Mouse (Mus musculus) liver, embryonic 15.5 days (tissue): ENCODE data around the gene Dgcr8. TPM values are rescaled to one million over a fixed set of nuclear protein-coding genes. Genes with fewer than 3 reads are reported as not detected.

Source experiments
- ATAC-seq: fragments of 200-750 bp; cut with Nextera tagmentation; 2 replicates; pipeline ENCODE4 v1.8.0; 2017; ENCODE audit warnings: moderate number of reproducible peaks, mild to moderate bottlenecking, moderate library complexity; ENCODE audit not compliant: insufficient read depth
- H3K27ac ChIP-seq: fragments of 300-500 bp; sonication (generic); replicated peaks from 2 replicates; pipeline ENCODE4 v1.5.1; 2015; ENCODE audit warnings: mild to moderate bottlenecking, inconsistent platforms
- H3K27me3 ChIP-seq: fragments of 300-500 bp; sonication (generic); 2 replicates; pipeline ENCODE4 v1.6.1; 2015; ENCODE audit warnings: mild to moderate bottlenecking, inconsistent platforms
- H3K36me3 ChIP-seq: fragments of 300-500 bp; sonication (generic); replicated peaks from 2 replicates; pipeline ENCODE4 v1.6.1; 2015; ENCODE audit warnings: moderate library complexity, mild to moderate bottlenecking, inconsistent platforms
- H3K4me1 ChIP-seq: fragments of 300-500 bp; sonication (generic); replicated peaks from 2 replicates; pipeline ENCODE4 v1.6.1; 2015; ENCODE audit warnings: inconsistent platforms
- H3K4me2 ChIP-seq: fragments of 300-500 bp; sonication (generic); 2 replicates; pipeline ENCODE4 v1.6.1; 2015; ENCODE audit warnings: moderate library complexity, mild to moderate bottlenecking, inconsistent platforms
- H3K4me3 ChIP-seq: fragments of 300-500 bp; sonication (generic); replicated peaks from 2 replicates; pipeline ENCODE4 v1.5.1; 2015; ENCODE audit warnings: mild to moderate bottlenecking, inconsistent platforms
- H3K9ac ChIP-seq: fragments of 300-500 bp; sonication (generic); 2 replicates; pipeline ENCODE4 v1.6.1; 2015; ENCODE audit warnings: moderate library complexity, mild to moderate bottlenecking, inconsistent platforms
- H3K9me3 ChIP-seq: fragments of 300-500 bp; sonication (generic); replicated peaks from 2 replicates; pipeline ENCODE4 v1.6.1; 2016; ENCODE audit warnings: inconsistent platforms
- WGBS: fragments of 180-500 bp; shearing (Covaris S2); methylation state at CpG from one replicate; pipeline ENCODE4 v1.1.7; 2015; ENCODE audit warnings: mixed read lengths; ENCODE audit not compliant: insufficient replicate concordance; 5-methylcytosine and 5-hydroxymethylcytosine counted together
- polyA plus RNA-seq: library from polyadenylated mRNA; unstranded; fragments of >200 nt; fragmentation: Nextera tagmentation; extraction: Ambion mirVana; gene quantifications from 2 replicates; pipeline ENCODE4 v1.2.1, GENCODE M21; 2015

Gene Dgcr8
- polyA plus RNA-seq, 1 experiment from 2014 or later: 11.2 TPM

DNA sequence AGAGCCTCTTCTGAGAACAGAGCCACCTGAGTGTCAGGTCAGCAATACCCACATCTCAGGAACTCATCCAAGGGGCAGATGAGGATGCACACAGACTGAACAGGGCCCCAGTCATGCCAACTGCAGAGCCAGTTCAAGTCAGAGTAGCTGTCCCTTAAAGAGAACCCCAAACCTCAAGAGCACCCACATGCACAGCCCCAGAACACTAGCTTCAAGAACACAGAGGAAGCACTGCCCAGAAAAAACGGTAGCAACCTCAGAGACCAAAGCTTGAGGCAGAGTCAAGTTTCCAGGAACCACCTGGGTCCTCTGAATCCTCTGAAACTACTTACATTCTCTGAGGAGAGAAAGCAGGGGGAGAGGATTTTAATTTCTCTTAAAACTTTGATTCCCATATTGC, 55.6 kb downstream of the Dgcr8 start:
- Histone ChIP-seq H3K27ac (no peak overlapping the region), H3K4me3 (no peak overlapping the region), H3K4me2 (no peak overlapping the region), H3K27me3 (peaks cover 39% of the 10 kb centered on the region), H3K36me3 (peaks cover 8% of the 10 kb centered on the region), H3K4me1 (peaks cover 41% of the 10 kb centered on the region), H3K9ac (no peak overlapping the region), H3K9me3 (no peaks in the 10 kb centered on the region)
- ATAC-seq: no peak
- 24% methylated on average over 1 of the region's 1 CpGs for WGBS

- Histone ChIP-seq H3K9ac (no peak overlapping the region), H3K27ac (no peak overlapping the region), H3K4me2 (no peak overlapping the region), H3K27me3 (peaks cover 35% of the 10 kb centered on the region), H3K9me3 (no peaks in the 10 kb centered on the region), H3K4me1 (peaks cover 32% of the 10 kb centered on the region), H3K36me3 (no peaks in the 10 kb centered on the region), H3K4me3 (no peak overlapping the region)
- 60% methylated on average over 4 of the region's 4 CpGs for WGBS
- no peak for ATAC-seq
These were observed 57.6 kb downstream of the Dgcr8 start for GRCm38 (mm10) chr16:18231451-18231850.

DNA sequence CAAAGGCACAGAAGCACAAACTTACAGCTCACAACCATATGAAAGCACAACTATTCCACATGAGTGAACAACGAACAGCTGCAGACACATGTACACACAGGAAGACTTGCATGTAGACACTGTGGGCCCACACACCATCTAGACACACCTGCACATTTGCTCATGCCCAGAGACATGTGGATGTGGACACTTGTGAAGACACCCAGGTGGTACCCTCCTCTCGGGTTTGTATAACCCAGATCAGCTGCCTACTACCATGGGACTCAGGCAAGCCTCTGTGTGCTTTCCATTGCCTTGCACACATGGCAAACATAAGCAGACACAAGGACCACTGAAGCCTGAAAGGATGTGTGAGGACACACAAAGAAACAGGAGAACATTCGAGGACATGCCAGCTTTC, 58.0 kb downstream of the Dgcr8 start:
- peaks cover 28% of the 10 kb centered on the region for H3K4me1 ChIP-seq
- H3K4me2 ChIP-seq: no peak overlapping the region
- no peak for ATAC-seq
- WGBS: 48% methylated on average over 3 of the region's 3 CpGs
- H3K4me3 ChIP-seq: no peak overlapping the region
- H3K9me3 ChIP-seq: no peaks in the 10 kb centered on the region
- no peaks in the 10 kb centered on the region for H3K36me3 ChIP-seq
- no peak overlapping the region for H3K27ac ChIP-seq
- no peak overlapping the region for H3K9ac ChIP-seq
- peaks cover 31% of the 10 kb centered on the region for H3K27me3 ChIP-seq

- H3K9me3 ChIP-seq: no peaks in the 10 kb centered on the region
- 73% methylated on average over 6 of the region's 6 CpGs for WGBS
- H3K27ac ChIP-seq: no peak overlapping the region
- peaks cover 27% of the 10 kb centered on the region for H3K27me3 ChIP-seq
- H3K4me2 ChIP-seq: no peak overlapping the region
- H3K4me1 ChIP-seq: peaks cover 24% of the 10 kb centered on the region; the same call in 1 of the 2 replicates
- no peak overlapping the region for H3K9ac ChIP-seq
- H3K36me3 ChIP-seq: no peaks in the 10 kb centered on the region
- H3K4me3 ChIP-seq: no peak overlapping the region
- no peak for ATAC-seq
These were observed 58.4 kb downstream of the Dgcr8 start for GRCm38 (mm10) chr16:18230617-18231016.

DNA sequence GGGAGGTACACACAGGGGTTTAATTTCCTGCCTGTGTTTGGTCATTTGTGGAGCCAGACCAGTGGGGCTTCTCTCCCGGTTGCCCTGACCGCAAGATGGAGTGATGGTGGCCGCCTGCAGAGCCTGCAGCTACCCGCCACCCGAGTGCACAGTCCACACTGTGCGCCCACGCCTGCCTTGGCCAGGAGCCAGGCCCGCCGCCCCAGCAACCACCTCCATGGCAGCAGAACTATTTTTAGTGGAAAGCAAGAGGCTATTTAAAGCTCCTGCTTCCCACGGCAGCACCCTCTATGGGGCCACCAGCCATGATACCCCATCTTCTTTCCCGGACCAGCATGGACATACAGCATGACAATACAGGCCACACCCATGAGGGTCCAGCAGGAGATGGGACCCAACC, 59.4 kb downstream of the Dgcr8 start:
- peaks cover 17% of the 10 kb centered on the region for H3K27me3 ChIP-seq
- no peak overlapping the region for H3K4me3 ChIP-seq
- no peak overlapping the region for H3K9ac ChIP-seq
- H3K4me1 ChIP-seq: peaks cover 14% of the 10 kb centered on the region; the same call in 1 of the 2 replicates
- H3K27ac ChIP-seq: no peak overlapping the region
- ATAC-seq: no peak
- H3K36me3 ChIP-seq: no peaks in the 10 kb centered on the region
- 63% methylated on average over 11 of the region's 11 CpGs for WGBS
- no peaks in the 10 kb centered on the region for H3K9me3 ChIP-seq
- no peak overlapping the region for H3K4me2 ChIP-seq

- no peak overlapping the region for H3K9ac ChIP-seq
- WGBS: 74% methylated on average over 4 of the region's 4 CpGs
- no peak for ATAC-seq
These were observed 60.2 kb downstream of the Dgcr8 start for GRCm38 (mm10) chr16:18228856-18229255.

DNA sequence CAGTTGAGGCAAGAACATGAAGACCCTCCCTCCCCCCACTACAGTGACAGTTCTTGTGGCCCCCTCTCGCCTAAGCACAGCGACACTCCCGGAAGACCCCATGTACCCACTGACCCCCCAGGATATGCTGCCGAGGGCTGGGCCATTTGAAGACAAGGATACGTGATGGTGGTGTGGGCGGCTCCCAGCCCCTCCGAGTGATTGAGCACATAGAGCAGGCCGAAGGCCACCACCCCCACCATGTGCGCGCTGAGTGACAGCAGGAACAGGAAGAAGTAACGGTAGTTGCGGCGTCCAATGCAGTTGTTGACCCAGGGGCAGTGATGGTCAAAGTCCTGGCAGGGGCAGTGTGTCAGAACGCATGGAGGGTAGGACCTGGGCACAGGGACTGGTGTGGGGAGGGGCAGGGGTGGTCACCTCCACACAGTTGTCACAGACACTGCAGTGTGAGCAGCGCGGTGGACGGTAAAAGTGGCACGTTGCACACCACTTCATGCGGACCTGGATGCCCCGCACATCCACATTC, 61.1 kb downstream of the Dgcr8 start:
- ATAC-seq: peak; percentile 11; the same call in 1 of the 2 replicates
- H3K4me2 ChIP-seq: no peak overlapping the region
- no peak overlapping the region for H3K27ac ChIP-seq
- H3K4me1 ChIP-seq: peaks cover 8% of the 10 kb centered on the region; the same call in 1 of the 2 replicates
- H3K9ac ChIP-seq: no peak overlapping the region
- H3K9me3 ChIP-seq: no peaks in the 10 kb centered on the region
- H3K36me3 ChIP-seq: no peaks in the 10 kb centered on the region
- H3K27me3 ChIP-seq: peaks cover under 1% of the 10 kb centered on the region; the same call in 1 of the 2 replicates
- 73% methylated on average over 20 of the region's 20 CpGs for WGBS
- H3K4me3 ChIP-seq: no peak overlapping the region

More at GRCm38 (mm10) chr16:18228856-18229255, 60.2 kb downstream of the Dgcr8 start:
- Histone ChIP-seq H3K4me3 (no peak overlapping the region), H3K27ac (no peak overlapping the region), H3K36me3 (no peaks in the 10 kb centered on the region), H3K4me2 (no peak overlapping the region), H3K9me3 (no peaks in the 10 kb centered on the region), H3K27me3 (peaks cover 9% of the 10 kb centered on the region), H3K4me1 (peaks cover 9% of the 10 kb centered on the region; the same call in 1 of the 2 replicates)

DNA sequence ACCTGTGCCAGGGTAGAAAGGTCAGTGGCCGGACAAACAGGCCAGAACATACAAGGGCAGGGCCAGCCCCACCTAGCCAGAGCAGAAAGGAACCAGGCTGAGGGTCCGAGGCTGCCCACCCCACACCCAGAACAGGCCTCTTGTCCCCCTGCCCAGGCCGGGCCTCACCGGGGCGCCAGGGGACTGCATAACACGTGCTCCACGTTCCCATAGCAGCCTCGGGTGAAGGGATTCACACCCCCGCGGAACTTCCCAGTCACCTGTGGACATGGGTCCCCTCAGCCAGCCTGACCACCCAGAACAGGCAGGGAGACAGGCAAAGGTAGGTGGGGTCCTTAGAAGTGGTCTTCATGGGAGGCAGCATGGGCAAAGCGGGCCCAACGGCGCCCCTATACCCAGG, 61.9 kb downstream of the Dgcr8 start:
- Histone ChIP-seq H3K27me3 (no peaks in the 10 kb centered on the region), H3K4me1 (peaks cover 8% of the 10 kb centered on the region; the same call in 1 of the 2 replicates), H3K9me3 (no peaks in the 10 kb centered on the region), H3K36me3 (no peaks in the 10 kb centered on the region), H3K4me3 (no peak overlapping the region), H3K27ac (no peak overlapping the region), H3K9ac (no peak overlapping the region), H3K4me2 (no peak overlapping the region)
- no peak for ATAC-seq
- WGBS: 76% methylated on average over 13 of the region's 13 CpGs

- no peak overlapping the region for H3K4me3 ChIP-seq
- H3K9ac ChIP-seq: no peak overlapping the region
- H3K4me2 ChIP-seq: no peak overlapping the region
- no peak overlapping the region for H3K27ac ChIP-seq
- WGBS: 68% methylated on average over 11 of the region's 11 CpGs
- no peaks in the 10 kb centered on the region for H3K36me3 ChIP-seq
- no peak for ATAC-seq
- no peaks in the 10 kb centered on the region for H3K9me3 ChIP-seq
- no peaks in the 10 kb centered on the region; the same call in none of the 2 replicates for H3K4me1 ChIP-seq
- H3K27me3 ChIP-seq: no peaks in the 10 kb centered on the region
These were observed 66.9 kb downstream of the Dgcr8 start for GRCm38 (mm10) chr16:18222188-18222587.

GRCm38 (mm10) chr16:18221543-18221898, 67.5 kb downstream of the Dgcr8 start:
- Histone ChIP-seq H3K9ac (no peak overlapping the region), H3K27ac (no peak overlapping the region), H3K4me2 (no peak overlapping the region), H3K9me3 (no peaks in the 10 kb centered on the region), H3K36me3 (no peaks in the 10 kb centered on the region), H3K27me3 (no peaks in the 10 kb centered on the region), H3K4me3 (no peak overlapping the region), H3K4me1 (no peaks in the 10 kb centered on the region; the same call in none of the 2 replicates)
- WGBS: 61% methylated on average over 11 of the region's 11 CpGs
- no peak for ATAC-seq

- Histone ChIP-seq H3K27ac (no peak overlapping the region), H3K4me2 (no peak overlapping the region), H3K9ac (no peak overlapping the region), H3K36me3 (no peaks in the 10 kb centered on the region), H3K27me3 (no peaks in the 10 kb centered on the region), H3K4me1 (no peaks in the 10 kb centered on the region; the same call in none of the 2 replicates), H3K4me3 (no peak overlapping the region), H3K9me3 (no peaks in the 10 kb centered on the region)
- no peak for ATAC-seq
- 68% methylated on average over 6 of the region's 6 CpGs for WGBS
These were observed 68.0 kb downstream of the Dgcr8 start for GRCm38 (mm10) chr16:18220856-18221542.
